Mouse (Mus musculus): Measurements from ENCODE around the gene Plod1.
A peak's percentile ranks its signal among the peaks of the same experiment; 100 is the strongest.

The Plod1 gene

DNA sequence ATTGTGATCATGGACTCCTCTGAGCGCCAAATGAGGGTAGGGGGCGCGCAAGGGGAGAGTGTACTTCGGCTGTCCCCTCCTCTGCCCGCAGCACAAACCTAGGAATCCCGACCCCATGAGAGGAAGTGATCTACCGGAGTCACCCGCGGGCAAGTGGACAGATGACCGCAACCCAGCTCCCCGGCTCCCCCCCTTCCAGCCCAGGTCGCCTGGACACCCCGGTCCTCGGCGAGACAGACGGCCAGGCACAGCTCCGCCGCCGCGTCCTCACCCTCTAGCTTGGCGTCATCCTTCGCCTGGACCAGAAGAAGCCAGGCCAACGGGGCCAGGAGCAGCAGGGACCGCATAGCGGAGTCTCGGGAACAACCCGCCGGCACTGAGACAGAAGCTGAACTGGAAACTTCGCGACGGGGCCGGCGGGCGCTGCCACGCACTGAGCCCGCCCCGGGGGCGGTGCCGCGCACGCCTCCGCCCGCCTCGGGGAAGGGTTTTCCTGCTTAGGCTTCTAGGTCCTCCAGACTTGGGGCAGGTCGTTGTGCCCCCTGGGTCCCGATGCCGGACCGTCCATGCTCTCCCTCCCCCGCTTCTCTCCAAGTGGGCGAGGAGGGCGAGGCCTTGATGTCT lies at the start of gene Plod1:
Gene Plod1 (minus strand): TSS at position 437 of the 624 bp plus-strand sequence.
- peak; percentile 40 for DNase-seq (ENCODE audit: low read depth)

GRCm38 (mm10) chr4:147985205-147986132 lies 48.9 kb upstream of the Plod1 start, which contains the start of gene Nppb:
Gene Nppb (plus strand): TSS chr4:147985788.
- DNase-seq (ENCODE audit: low read depth): no peak

DNA sequence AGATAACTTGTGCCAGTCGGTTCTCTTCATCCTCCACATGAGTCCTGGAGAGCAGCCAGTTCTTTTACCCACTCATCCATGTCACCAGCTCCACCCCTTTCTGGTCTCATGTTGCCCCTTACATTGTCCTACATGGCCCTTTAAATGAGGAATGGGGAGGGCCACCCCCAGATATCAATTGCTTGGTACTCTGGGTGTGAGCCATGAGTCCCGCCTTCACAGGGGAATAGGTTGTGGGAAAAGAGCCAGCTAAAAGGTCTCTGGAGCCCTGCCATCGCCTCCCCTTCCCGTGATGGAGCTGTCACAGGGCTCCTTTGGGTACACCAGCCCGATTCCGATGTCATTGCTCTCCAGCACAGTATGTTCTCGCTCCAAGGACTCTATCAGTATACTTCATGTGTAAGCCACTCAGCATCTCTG lies 42.9 kb upstream of the Plod1 start:
- no peak for DNase-seq (ENCODE audit: low read depth)

- no peak for DNase-seq (ENCODE audit: low read depth)
These were observed 41.8 kb upstream of the Plod1 start for GRCm38 (mm10) chr4:147978391-147978790.

GRCm38 (mm10) chr4:147977726-147978125 lies 41.2 kb upstream of the Plod1 start:
- DNase-seq (ENCODE audit: low read depth): no peak

DNA sequence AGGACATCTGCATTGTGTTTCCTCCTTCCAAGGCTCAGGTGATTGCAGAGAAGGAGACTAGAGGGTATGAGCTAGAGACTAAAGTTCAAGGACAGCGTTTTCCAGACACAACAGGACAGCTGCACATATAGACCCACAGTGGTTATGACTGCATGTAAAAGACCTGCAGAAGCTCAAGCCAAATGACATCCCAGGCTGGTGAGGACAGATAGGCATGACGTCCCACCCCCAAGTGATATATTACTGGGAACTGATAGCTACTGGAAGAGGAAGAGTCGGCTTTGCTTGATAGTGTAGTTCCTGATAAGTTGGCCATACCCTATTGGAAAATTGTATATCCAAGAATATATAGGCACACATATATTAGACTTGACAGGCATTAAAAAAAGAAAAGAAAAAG lies 39.7 kb upstream of the Plod1 start:
- no peak for DNase-seq (ENCODE audit: low read depth)

- DNase-seq (ENCODE audit: low read depth): no peak
These were observed 32.8 kb upstream of the Plod1 start for GRCm38 (mm10) chr4:147969337-147969736.

GRCm38 (mm10) chr4:147968816-147969215 lies 32.2 kb upstream of the Plod1 start:
- no peak for DNase-seq (ENCODE audit: low read depth)

- DNase-seq (ENCODE audit: low read depth): no peak
These were observed 29.1 kb upstream of the Plod1 start for GRCm38 (mm10) chr4:147965712-147966111.

DNA sequence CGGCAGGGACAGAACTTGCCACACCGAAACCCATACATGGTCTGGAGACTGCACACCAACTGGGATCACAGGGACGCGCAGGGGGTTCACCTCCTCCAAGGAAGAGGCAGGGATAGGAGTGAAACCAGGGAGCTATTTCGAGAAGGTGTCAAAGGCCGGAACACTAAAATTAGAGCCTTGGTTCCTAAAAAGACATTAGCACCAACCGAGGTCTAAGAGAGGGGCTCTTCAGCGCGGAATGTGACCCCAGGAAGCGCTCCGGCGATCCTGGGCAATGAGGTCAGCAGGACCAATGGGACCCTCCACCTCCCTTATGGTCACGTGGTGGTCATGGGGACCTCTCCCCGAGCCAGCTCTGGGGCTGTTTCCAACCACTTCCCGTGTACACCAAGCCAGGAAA lies 27.1 kb upstream of the Plod1 start:
- no peak for DNase-seq (ENCODE audit: low read depth)

GRCm38 (mm10) chr4:147962781-147963180 lies 26.2 kb upstream of the Plod1 start:
- no peak for DNase-seq (ENCODE audit: low read depth)

GRCm38 (mm10) chr4:147959881-147960831 lies 23.6 kb upstream of the Plod1 start:
- DNase-seq (ENCODE audit: low read depth): no peak

- DNase-seq (ENCODE audit: low read depth): no peak
These were observed 20.6 kb upstream of the Plod1 start for GRCm38 (mm10) chr4:147957141-147957540.

- no peak for DNase-seq (ENCODE audit: low read depth)
These were observed 17.0 kb upstream of the Plod1 start for GRCm38 (mm10) chr4:147953590-147953989.

GRCm38 (mm10) chr4:147947511-147947910 lies 10.9 kb upstream of the Plod1 start:
- DNase-seq (ENCODE audit: low read depth): no peak

- DNase-seq (ENCODE audit: low read depth): no peak
These were observed 6.4 kb upstream of the Plod1 start for GRCm38 (mm10) chr4:147943005-147943404.

DNA sequence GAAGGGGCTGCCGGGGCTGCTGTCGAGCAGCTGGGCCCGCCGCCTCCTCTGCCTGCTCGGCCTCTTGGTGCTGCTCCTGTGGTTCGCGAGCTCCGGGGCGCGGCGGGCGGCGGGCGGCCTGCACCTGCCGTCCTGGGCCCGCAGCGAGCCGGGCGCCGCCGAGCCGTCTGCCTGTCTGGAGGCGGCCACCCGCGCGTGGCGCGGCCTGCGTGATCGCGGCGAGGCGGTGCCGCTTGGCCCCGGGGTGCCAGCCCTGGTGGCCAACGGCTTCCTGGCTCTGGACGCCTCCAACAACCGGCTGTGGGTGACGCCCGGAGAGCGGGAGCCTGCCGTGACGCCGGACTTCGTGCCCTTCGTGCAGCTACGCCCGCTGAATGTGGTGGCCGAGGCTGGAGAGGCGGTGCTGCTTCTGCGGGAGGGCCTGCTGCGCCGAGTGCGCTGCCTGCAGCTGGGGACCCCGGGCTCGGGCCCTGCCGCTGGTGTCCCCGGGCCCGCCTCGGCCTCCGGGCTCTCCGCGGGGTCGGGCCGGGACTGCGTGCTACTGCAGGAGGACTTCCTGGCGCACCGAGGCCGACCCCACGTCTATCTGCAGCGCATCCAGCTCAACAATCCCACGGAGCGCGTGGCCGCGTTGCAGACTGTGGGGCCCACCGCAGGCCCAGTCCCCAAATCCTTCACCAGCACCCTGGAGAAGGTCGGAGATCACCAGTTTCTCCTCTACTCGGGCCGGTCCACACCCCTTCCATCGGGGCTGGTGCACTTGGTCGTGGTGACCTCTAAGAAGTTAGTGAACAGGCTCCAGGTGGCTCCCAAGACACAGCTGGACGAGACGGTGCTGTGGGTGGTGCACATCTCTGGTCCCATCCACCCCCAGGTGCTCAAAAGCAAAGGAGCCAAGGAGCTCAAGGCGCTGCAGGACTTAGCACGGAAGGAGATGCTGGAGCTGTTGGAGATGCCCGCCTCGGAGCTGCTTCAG lies 4.8 kb upstream of the Plod1 start:
- no peak for DNase-seq (ENCODE audit: low read depth)

GRCm38 (mm10) chr4:147940576-147941044 lies 4.0 kb upstream of the Plod1 start, which contains the start of gene 2510039O18Rik:
Gene 2510039O18Rik (plus strand): TSS chr4:147940895.
- peak; percentile 56 for DNase-seq (ENCODE audit: low read depth)

GRCm38 (mm10) chr4:147940111-147940510 lies 3.5 kb upstream of the Plod1 start:
- no peak for DNase-seq (ENCODE audit: low read depth)
